In the genomic region with DNA sequence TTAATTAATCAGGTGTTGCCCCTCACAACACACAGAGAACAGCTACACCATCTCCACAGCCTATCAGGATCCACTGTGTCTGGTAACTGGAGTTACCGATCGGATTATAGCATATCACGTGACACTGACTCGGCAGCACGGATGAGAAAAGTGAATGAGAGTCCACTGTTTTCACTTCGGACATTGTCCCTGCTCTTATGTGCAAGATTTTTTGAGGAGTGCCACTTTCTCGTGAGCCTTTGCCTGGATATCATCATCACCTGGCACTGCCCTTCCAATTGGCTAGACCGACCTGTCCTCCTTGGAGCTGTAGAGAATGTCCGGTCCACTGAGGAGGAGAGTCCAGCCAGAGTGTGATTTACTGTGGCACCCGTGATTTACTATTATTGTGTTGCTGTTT, we compare ENCODE assay signal across 24 mouse cellular contexts.
DNase-seq lines count a peak whose midpoint lies in the region; ATAC-seq lines count a peak whose summit lies in the region.
"Had no signal": no experiment of that assay in that cellular context is flagged by ENCODE, and none has a peak within 500 bp of the region (broad histone marks: within the 10 kb centered on the region; RNA-seq: fewer than 3 reads in every experiment).

No protein-coding gene starts in this region.

- no peaks in the 10 kb centered on the region for H3K27me3 ChIP-seq in heart, embryonic 12.5 days (replicated peaks)
- H3K27me3 ChIP-seq in kidney, embryonic 14.5 days (ENCODE audit: control insufficient read depth, insufficient read depth, low read length) = no peaks in the 10 kb centered on the region
- no peaks in the 10 kb centered on the region for H3K27me3 ChIP-seq in kidney, embryonic 16.5 days (ENCODE audit: insufficient read depth, low read length)
- H3K27me3 ChIP-seq in midbrain, embryonic 11.5 days (ENCODE audit: control insufficient read depth, insufficient read depth, low read length) = no peaks in the 10 kb centered on the region
- no peaks in the 10 kb centered on the region for H3K27me3 ChIP-seq in midbrain, embryonic 10.5 days (ENCODE audit: low read depth, poor library complexity, severe bottlenecking)
- H3K27me3 ChIP-seq: embryonic facial prominence, embryonic 13.5 days; embryonic facial prominence, embryonic 15.5 days; forebrain, embryonic 12.5 days had no signal

- peaks cover 14% of the 10 kb centered on the region for H3K4me1 ChIP-seq in heart, embryonic 12.5 days (replicated peaks)
- no peaks in the 10 kb centered on the region for H3K4me1 ChIP-seq in kidney, embryonic 14.5 days (ENCODE audit: control insufficient read depth, insufficient read depth, low read length)
- no peaks in the 10 kb centered on the region for H3K4me1 ChIP-seq in kidney, embryonic 16.5 days (ENCODE audit: insufficient read depth, low read length)
- H3K4me1 ChIP-seq in midbrain, embryonic 11.5 days (ENCODE audit: control insufficient read depth, insufficient read depth, low read length) = no peaks in the 10 kb centered on the region
- no peaks in the 10 kb centered on the region for H3K4me1 ChIP-seq in midbrain, embryonic 10.5 days
- H3K4me1 ChIP-seq: embryonic facial prominence, embryonic 13.5 days; embryonic facial prominence, embryonic 15.5 days; forebrain, embryonic 10.5 days; forebrain, embryonic 12.5 days had no signal

- intact Hi-C loops in heart, postnatal 36 days (cut with DNase I) = no loop called here

- no peak overlapping the region for H3K9ac ChIP-seq in heart, embryonic 12.5 days
- no peak overlapping the region for H3K9ac ChIP-seq in kidney, embryonic 14.5 days (ENCODE audit: low read depth, low read length)
- no peak overlapping the region for H3K9ac ChIP-seq in kidney, embryonic 16.5 days (replicated peaks; ENCODE audit: low read length)
- no peak overlapping the region for H3K9ac ChIP-seq in midbrain, embryonic 11.5 days (ENCODE audit: low read length)
- H3K9ac ChIP-seq: embryonic facial prominence, embryonic 13.5 days; embryonic facial prominence, embryonic 15.5 days; forebrain, embryonic 12.5 days had no signal

- ATAC-seq in heart, embryonic 12.5 days (ENCODE audit: insufficient number of reproducible peaks, low FRiP score) = no peak
- peak; percentile 62; the same call in 1 of the 2 replicates for ATAC-seq in kidney, embryonic 14.5 days (ENCODE audit: low FRiP score, low TSS enrichment)
- ATAC-seq in kidney, embryonic 16.5 days (ENCODE audit: low FRiP score, low TSS enrichment) = no peak
- no peak for ATAC-seq in midbrain, embryonic 11.5 days (ENCODE audit: low FRiP score)
- ATAC-seq: forebrain, embryonic 14.5 days had no signal

- H3K4me3 ChIP-seq in heart, embryonic 12.5 days = no peak overlapping the region
- no peak overlapping the region for H3K4me3 ChIP-seq in kidney, embryonic 14.5 days (ENCODE audit: low read length)
- H3K4me3 ChIP-seq in kidney, embryonic 16.5 days (ENCODE audit: low read length) = no peak overlapping the region
- H3K4me3 ChIP-seq in midbrain, embryonic 11.5 days (ENCODE audit: low read depth, low read length) = no peak overlapping the region
- no peak overlapping the region for H3K4me3 ChIP-seq in midbrain, embryonic 10.5 days
- H3K4me3 ChIP-seq: embryonic facial prominence, embryonic 13.5 days; embryonic facial prominence, embryonic 15.5 days; erythroblast, embryonic 14.5 days; forebrain, embryonic 10.5 days; forebrain, embryonic 12.5 days had no signal

- WGBS in heart, embryonic 12.5 days = 81% methylated on average over 10 of the region's 10 CpGs
- WGBS in kidney, embryonic 14.5 days = 54% methylated on average over 10 of the region's 10 CpGs
- 55% methylated on average over 10 of the region's 10 CpGs for WGBS in kidney, embryonic 16.5 days
- WGBS in midbrain, embryonic 11.5 days = 90% methylated on average over 10 of the region's 10 CpGs
- WGBS in midbrain, embryonic 10.5 days = 94% methylated on average over 10 of the region's 10 CpGs

- H3K9me3 ChIP-seq in heart, embryonic 12.5 days (replicated peaks) = no peaks in the 10 kb centered on the region
- no peaks in the 10 kb centered on the region for H3K9me3 ChIP-seq in kidney, embryonic 14.5 days (ENCODE audit: control insufficient read depth, low read length)
- H3K9me3 ChIP-seq in kidney, embryonic 16.5 days (ENCODE audit: low read length) = no peaks in the 10 kb centered on the region
- H3K9me3 ChIP-seq in midbrain, embryonic 11.5 days (ENCODE audit: control insufficient read depth, low read length) = no peaks in the 10 kb centered on the region
- H3K9me3 ChIP-seq in midbrain, embryonic 10.5 days (replicated peaks) = no peaks in the 10 kb centered on the region
- H3K9me3 ChIP-seq: embryonic facial prominence, embryonic 13.5 days; embryonic facial prominence, embryonic 15.5 days; forebrain, embryonic 10.5 days; forebrain, embryonic 12.5 days had no signal

- H3K36me3 ChIP-seq in heart, embryonic 12.5 days = no peaks in the 10 kb centered on the region
- no peaks in the 10 kb centered on the region for H3K36me3 ChIP-seq in kidney, embryonic 14.5 days (ENCODE audit: control insufficient read depth, insufficient read depth, low read length)
- no peaks in the 10 kb centered on the region for H3K36me3 ChIP-seq in kidney, embryonic 16.5 days (ENCODE audit: insufficient read depth, low read length)
- H3K36me3 ChIP-seq in midbrain, embryonic 11.5 days (ENCODE audit: control insufficient read depth, insufficient read depth, low read length) = no peaks in the 10 kb centered on the region
- H3K36me3 ChIP-seq in midbrain, embryonic 10.5 days = no peaks in the 10 kb centered on the region
- H3K36me3 ChIP-seq: embryonic facial prominence, embryonic 13.5 days; embryonic facial prominence, embryonic 15.5 days; forebrain, embryonic 10.5 days; forebrain, embryonic 12.5 days had no signal

- peak overlapping the region; percentile 25; the same call in 1 of the 2 replicates for H3K27ac ChIP-seq in heart, embryonic 12.5 days (ENCODE audit: poor library complexity, severe bottlenecking)
- H3K27ac ChIP-seq in kidney, embryonic 14.5 days (ENCODE audit: low read depth, low read length) = no peak overlapping the region
- H3K27ac ChIP-seq in kidney, embryonic 16.5 days (ENCODE audit: low read length) = no peak overlapping the region
- H3K27ac ChIP-seq in midbrain, embryonic 11.5 days (ENCODE audit: low read depth, low read length) = no peak overlapping the region
- H3K27ac ChIP-seq in midbrain, embryonic 10.5 days (replicated peaks) = no peak overlapping the region
- H3K27ac ChIP-seq: embryonic facial prominence, embryonic 13.5 days; embryonic facial prominence, embryonic 15.5 days; forebrain, embryonic 10.5 days; forebrain, embryonic 12.5 days had no signal

- no peak for DNase-seq in heart, postnatal 36 days
- DNase-seq in kidney, adult 18-20 months = no peak
- no peak for DNase-seq in kidney, postnatal 14 days
- DNase-seq in midbrain, embryonic 11.5 days (ENCODE audit: low spot score, missing footprints) = peak; percentile 51
- no peak for DNase-seq in midbrain, embryonic 10.5 days (ENCODE audit: low spot score)
- DNase-seq: adrenal gland, adult 2 months; adrenal gland, postnatal 10 days; adrenal gland, postnatal 25 days; cerebellum, adult 11 months; cerebellum, adult 18-20 months; cerebellum, adult 8-10 months; cerebellum, adult 9-11 months; cerebellum, postnatal 14 days; cerebellum, postnatal 36 days; embryo, embryonic 11 days had no signal

- H3K4me2 ChIP-seq in heart, embryonic 12.5 days = no peak overlapping the region
- no peak overlapping the region; the same call in 1 of the 2 replicates for H3K4me2 ChIP-seq in kidney, embryonic 14.5 days (replicated peaks; ENCODE audit: low read depth, low read length)
- peak overlapping the region; percentile 17; the same call in 1 of the 2 replicates for H3K4me2 ChIP-seq in kidney, embryonic 16.5 days (replicated peaks; ENCODE audit: low read depth, low read length)
- H3K4me2 ChIP-seq in midbrain, embryonic 11.5 days = no peak overlapping the region
- H3K4me2 ChIP-seq: embryonic facial prominence, embryonic 13.5 days; embryonic facial prominence, embryonic 15.5 days; forebrain, embryonic 12.5 days had no signal
